Mouse (Mus musculus) layer of hippocampus, postnatal 25 days (tissue): ENCODE results near the gene Gm4969. TPM values are rescaled to one million over a fixed set of nuclear protein-coding genes. Genes with fewer than 3 reads are reported as not detected.
"Not testable (repeated sequence)": the region's sequence is repeated elsewhere in the genome, so short reads cannot be mapped to it uniquely, and the experiment has no call there.

Source experiments
- DNase-seq, 2 experiments: peaks; one replicate each; pipeline ENCODE4 v3.0.0; 2022; ENCODE audit warnings: mixed read lengths in 2 of 2, low spot score in 1 of 2; ENCODE audit errors: extremely low spot score in 1 of 2
- total RNA-seq, 2 experiments: library from RNA; stranded (reverse); gene quantifications; 2 replicates each; pipeline ENCODE4 v1.2.3; 2021

Gm4969 gene
- total RNA-seq, 2 experiments from 2014 or later, result 0.42 to 0.49 TPM

GRCm38 (mm10) chr7:19075723-19076585 is 42.2 kb downstream of the Gm4969 start, which contains the start of gene Dmwd:
Gene Dmwd, plus strand, starts transcription at chr7:19076227.
- peak; percentile 80 to 83 for DNase-seq

GRCm38 (mm10) chr7:19075231-19075630 is 42.9 kb downstream of the Gm4969 start:
- no peak for DNase-seq

DNA sequence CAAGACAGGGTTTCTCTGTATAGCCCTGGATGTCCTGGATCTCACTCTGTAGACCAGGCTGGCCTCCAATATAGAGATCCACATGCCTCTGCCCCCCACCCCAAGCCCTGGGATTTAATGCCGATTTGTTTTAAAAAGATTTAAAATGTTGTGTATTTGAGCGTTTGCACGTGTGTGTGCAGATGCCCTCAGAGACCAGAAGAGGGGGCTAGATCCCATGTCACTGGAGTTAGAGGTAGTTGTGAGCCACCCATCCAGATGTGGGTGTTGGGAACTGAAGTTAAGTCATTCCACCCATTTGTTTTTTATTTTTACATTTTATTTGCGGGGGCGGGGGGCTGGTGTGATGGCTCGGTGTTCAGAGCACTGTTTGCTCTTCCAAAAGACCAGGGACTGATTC is 43.7 kb downstream of the Gm4969 start:
- DNase-seq, result no peak

DNA sequence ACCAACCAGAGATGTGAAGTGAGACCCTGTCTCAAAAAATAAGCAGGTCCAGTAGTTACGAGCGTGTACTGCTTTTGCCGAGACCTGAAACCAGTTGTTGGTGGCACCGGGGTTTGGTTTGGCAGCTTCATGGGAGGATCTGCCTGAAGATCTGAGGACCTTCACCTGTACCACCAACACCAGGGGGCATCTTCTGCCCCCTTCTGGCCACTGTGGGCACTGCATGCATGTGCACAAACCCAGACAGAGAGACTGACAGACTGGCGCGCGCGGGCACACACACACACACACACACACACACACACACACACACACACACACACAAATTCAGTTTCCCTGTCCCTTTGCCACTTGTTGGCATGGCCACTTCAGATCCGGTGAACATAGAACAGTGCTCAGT is 44.7 kb downstream of the Gm4969 start:
- peak in 1 of 2 experiments; percentile 61 for DNase-seq

- not testable (repeated sequence) for DNase-seq
These were observed 47.1 kb downstream of the Gm4969 start for GRCm38 (mm10) chr7:19071024-19071423.

- no peak for DNase-seq
These were observed 48.7 kb downstream of the Gm4969 start for GRCm38 (mm10) chr7:19069500-19069899.

DNA sequence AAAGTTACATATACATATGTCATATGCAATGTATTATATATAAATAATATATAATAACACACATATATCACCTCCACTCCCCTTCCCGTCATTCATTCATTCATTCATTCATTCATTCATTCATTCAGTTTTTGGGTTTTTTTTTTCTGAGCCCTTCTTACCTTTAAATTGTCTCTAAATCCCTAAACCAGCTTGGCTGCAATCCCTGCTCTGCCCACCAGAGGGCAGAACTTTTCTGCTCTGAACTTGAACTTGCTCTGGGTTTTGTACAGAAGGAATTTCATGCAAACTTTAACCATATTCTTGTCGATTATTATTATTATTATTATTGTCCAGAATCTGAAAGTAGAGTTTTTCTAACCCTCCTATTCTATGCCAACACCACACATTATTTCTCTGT is 49.5 kb downstream of the Gm4969 start:
- DNase-seq, result peak; percentile 65 to 87

DNA sequence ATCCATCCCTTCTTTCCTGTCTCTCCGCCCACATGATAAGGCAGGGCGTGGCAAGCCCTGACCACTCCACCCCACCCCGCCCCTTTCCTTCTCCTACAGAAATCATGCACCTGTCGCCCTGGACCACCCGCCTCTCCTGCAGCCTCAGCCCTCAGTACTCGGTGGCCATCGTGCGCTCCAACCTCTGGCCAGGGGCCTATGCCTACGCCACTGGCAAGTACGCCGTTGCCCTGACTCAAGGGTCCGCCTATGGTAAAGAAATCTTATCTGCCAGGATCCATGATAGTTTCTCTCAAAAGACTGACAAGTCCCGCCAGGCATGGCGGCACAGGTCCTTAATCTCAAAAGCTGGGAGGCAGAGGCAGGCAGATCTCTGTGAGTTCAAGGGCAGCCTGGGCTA is 50.2 kb downstream of the Gm4969 start:
- no peak for DNase-seq

DNA sequence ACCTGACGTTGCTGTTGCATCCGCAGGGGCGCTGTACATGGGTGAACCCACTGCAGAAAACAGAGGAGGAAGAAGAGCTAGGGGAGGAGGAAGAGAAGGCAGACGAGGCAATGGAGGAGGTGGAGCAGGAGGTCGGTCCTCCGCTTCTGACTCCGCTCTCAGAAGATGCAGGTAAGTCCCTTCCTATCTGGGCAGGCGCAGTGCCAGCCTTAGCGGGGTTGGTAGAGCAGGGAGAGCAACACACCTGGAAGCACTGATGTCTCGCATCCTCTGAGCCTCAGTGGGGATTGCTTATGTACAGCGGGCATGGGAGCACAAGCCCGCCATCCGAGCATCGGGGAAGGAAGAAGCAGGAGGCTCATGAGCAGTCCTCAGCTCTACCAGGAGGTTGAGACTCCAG is 51.1 kb downstream of the Gm4969 start:
- no peak for DNase-seq

DNA sequence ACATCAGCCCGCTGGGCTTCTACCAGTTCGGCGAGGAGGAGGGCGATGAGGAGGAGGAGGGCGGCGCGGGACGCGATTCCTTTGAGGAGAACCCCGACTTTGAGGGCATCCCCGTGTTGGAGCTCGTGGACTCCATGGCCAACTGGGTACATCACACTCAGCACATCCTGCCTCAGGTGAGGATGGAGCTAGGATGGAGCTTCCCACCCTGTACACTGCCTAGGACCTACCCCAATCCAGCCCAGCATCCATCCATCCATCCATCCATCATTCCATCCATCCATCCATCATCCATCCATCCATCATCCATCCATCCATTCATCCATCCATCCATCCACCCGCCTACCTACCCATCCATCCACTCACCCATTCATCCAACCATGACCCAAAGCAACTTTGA is 52.3 kb downstream of the Gm4969 start:
- no peak for DNase-seq

GRCm38 (mm10) chr7:19057405-19057804 is 60.8 kb downstream of the Gm4969 start:
- no peak for DNase-seq

- no peak for DNase-seq
These were observed 63.1 kb downstream of the Gm4969 start for GRCm38 (mm10) chr7:19055108-19055507.

- DNase-seq, result no peak
These were observed 63.4 kb downstream of the Gm4969 start for GRCm38 (mm10) chr7:19054777-19055076.

DNA sequence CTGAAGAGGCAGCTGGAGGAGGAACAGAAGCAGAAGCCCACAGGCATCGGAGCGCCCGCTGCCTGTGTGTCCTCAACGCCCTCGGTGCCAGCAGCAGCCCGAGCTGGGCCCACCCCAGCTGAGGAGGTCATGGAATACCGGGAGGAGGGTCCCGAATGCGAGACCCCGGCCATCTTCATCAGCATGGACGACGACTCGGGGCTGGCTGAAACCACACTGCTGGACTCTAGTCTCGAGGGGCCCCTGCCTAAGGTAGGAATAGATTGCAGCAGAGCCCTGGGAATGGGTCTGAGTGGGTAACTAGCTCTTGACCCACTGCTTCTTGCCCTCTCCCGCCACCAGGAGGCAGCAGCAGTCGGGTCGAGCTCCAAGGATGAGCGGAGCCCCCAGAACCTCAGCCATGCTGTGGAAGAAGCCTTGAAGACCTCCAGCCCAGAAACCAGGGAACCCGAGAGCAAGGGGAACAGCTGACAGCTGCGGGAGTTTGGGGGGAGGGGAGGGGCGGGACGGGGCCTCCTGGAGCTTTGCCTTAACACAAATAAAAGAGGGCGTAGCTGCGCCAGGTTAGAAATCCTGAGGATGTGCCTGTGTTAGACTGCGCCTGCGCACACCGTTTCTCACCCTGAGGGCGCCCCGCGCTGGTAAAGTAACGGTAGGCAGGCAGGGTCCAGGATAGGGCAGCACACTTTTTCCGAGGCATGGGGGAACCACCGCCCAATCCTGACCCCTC is 64.0 kb downstream of the Gm4969 start, which contains the start of gene Rsph6a:
Rsph6a (plus strand) TSS at position 644 of the 730 bp plus-strand sequence.
- DNase-seq, result peak in 1 of 2 experiments; percentile 53

DNA sequence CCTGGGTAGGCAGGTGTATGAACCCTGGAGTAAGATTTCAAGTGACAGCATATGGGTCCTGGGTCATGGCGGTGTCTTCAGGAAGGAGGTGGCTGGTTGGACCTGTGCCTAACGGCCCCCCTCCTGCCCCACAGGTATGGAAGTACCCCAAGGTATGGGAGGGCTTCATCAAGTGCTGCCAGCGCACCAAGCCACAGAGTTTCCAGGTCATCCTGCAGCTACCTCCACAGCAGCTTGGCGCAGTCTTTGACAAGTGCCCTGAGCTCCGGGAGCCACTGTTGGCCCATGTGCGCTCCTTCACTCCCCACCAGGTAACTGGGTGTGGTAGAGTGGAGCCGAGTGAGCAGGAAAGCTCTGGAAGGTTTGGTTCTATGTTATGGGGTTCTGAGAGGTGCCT is 65.0 kb downstream of the Gm4969 start:
- no peak for DNase-seq

DNA sequence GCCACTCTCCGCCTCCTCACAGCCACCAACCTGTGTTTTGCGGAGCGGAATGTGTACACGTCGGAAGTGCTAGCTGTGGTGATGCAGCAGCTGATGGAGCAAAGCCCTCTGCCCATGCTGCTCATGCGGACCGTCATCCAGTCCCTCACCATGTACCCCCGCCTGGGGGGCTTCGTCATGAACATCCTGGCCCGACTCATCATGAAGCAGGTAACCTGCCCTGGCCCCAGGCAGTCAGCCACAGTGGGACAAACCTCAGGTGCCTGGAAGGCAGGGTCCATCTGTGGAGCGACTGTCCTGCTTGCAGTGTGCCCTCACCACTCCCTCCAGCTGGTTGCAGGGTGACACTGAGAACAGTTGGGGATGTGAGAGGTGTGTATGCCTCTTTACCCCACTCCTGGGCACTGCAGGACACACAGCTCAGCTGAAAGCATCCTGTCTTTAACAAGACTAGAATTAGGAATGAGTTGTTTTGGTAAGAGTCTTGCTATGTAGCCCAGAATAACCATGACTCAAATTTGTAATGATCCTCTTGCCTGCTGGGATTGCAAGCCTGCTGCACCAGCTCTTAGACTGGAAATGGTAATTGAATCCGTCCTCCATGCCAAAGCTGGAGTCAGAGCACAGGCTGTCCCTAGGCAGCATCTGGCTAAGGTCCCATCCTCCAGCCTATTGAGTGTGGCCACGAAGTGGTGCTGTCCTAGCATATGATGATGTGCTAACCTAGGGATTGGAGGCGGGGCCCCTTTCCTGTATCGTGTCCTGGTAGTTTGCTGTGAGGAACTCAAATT is 65.6 kb downstream of the Gm4969 start:
- DNase-seq, result peak in 1 of 2 experiments; percentile 43

- DNase-seq, result no peak
These were observed 67.0 kb downstream of the Gm4969 start for GRCm38 (mm10) chr7:19051161-19051560.

- no peak for DNase-seq
These were observed 68.0 kb downstream of the Gm4969 start for GRCm38 (mm10) chr7:19050172-19050571.

GRCm38 (mm10) chr7:19049252-19049651 is 68.9 kb downstream of the Gm4969 start:
- no peak for DNase-seq
